Mouse (Mus musculus): ENCODE measurements around the gene Lsm5. TPM values are rescaled to one million over a fixed set of nuclear protein-coding genes. Genes with fewer than 3 reads are reported as not detected.
A peak's percentile ranks its signal among the peaks of the same experiment; 100 is the strongest.

Gene Lsm5
- polyA plus RNA-seq (2015; fragmentation: Nextera tagmentation; extraction: Ambion mirVana) = 62.6 and 63.5 TPM in 2 replicates

DNA sequence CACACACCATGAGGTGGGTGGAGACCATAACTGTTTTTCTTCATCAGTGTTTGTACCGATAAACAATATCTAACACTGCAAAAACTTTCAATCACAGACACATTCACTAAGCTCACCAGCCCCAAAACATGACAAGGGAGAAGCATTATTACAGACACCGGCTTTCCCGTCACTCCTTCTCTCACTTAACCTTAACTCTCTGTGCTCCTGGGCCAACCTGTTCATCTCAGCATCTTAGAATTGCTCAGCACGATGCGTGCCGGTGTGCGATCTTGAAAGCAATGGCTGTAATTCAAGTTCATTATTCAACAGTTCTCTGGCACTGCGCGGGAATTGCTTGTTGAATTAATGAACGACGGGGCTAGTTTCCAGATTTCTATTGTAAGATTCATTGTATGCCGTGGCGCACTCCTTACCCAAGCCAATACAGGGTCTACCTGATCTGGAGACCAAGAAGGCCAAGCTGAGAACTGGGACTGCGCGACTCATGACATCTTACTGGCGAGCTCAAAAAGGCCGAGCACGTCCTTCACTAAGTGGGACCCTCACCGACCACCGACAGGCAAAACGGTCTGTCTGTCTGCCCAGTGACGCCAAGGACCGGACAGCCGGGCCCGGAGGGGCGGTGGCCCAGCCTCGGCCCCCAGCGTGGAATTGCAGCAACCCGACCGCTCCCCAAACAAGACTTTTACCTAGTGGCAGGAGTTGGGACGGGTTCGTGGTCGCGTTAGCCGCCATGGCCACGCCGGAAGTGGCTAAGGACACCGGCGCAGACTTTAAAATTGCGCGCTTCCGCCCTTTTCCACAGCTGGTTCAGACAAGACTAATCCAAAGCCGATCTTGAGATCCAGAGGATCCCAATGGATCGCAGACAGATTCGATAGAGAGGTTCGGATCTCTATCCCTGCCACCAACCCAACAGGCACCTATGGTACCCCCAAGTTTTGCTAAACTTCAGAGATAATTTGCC, at the start of gene Lsm5:
Gene Lsm5 (minus strand): TSS at position 780 of the 970 bp plus-strand sequence.
- peak within 1 kb of the TSS; percentile 57 for H3K27ac ChIP-seq
- no peaks in the 10 kb centered on the region for H3K27me3 ChIP-seq (replicated peaks)
- peaks cover 7% of the 10 kb centered on the region for H3K4me1 ChIP-seq
- no peaks in the 10 kb centered on the region for H3K9me3 ChIP-seq
- peak within 1 kb of the TSS; percentile 89 for H3K4me2 ChIP-seq
- H3K36me3 ChIP-seq (replicated peaks) = no peaks in the 10 kb centered on the region
- peak within 1 kb of the TSS; percentile 62 for H3K4me3 ChIP-seq
- peak within 1 kb of the TSS; percentile 48 for H3K9ac ChIP-seq
- ATAC-seq (replicated peaks) = peak; percentile 96
- WGBS = under 1% methylated on average over 46 of the region's 46 CpGs

DNA sequence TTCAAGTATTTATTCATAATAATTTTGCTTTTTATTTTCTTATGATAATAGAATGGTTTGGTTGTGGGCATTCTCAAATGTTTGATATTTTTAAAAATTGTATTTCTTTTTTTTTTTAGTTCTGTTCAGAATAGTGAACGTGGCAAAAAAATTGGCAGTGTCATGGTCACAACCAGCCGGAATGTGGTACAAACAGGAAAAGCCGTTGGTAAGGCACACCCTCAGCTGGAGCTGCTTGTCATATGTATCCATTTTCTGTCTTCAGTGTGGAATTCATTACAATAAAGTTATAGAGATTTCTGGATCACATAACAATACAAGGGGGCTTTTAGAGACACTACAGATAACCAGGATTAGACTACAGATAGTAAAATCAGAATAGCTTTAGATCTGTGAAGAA, 49.2 kb upstream of the Lsm5 start:
- Histone ChIP-seq H3K27me3 (replicated peaks) (no peaks in the 10 kb centered on the region), H3K9me3 (no peaks in the 10 kb centered on the region), H3K9ac (no peak overlapping the region), H3K4me3 (no peak overlapping the region), H3K27ac (no peak overlapping the region), H3K36me3 (replicated peaks) (peaks cover 39% of the 10 kb centered on the region), H3K4me1 (no peaks in the 10 kb centered on the region), H3K4me2 (no peak overlapping the region)
- WGBS = 94% methylated on average over 3 of the region's 3 CpGs
- no peak for ATAC-seq (replicated peaks)

DNA sequence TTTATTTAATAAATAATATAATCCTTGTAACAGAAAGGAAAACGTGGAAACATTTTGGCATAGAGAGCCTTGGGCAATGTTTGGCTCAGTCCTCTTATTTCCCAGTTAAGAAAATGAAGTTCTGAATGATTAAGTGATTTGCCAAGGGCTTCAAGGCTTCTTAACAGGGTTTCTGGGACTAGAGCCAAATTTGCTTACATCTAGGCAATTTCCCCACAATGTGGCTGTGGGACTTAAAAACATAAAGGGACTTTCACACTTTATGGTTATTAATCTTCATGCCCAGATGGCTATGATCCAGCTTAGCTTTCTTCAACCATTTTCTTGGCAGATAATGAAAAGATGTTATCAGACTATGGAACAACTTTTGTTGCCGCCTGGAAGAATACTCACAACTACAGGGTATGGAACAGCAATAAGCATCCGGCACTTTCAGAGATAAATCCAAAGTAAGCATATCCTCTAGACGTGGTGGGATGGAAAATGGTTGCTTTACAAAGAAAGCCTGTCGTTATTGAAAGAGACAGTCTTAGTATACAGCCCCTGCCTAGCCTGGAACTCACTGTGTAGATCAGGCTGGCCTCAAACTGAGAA, 41.5 kb upstream of the Lsm5 start:
- Histone ChIP-seq H3K4me2 (no peak overlapping the region), H3K4me1 (no peaks in the 10 kb centered on the region), H3K27me3 (replicated peaks) (no peaks in the 10 kb centered on the region), H3K9ac (no peak overlapping the region), H3K4me3 (no peak overlapping the region), H3K9me3 (no peaks in the 10 kb centered on the region), H3K27ac (no peak overlapping the region), H3K36me3 (replicated peaks) (peaks cover 20% of the 10 kb centered on the region; the same call in 1 of the 2 replicates)
- WGBS = 51% methylated on average over 5 of the region's 5 CpGs
- ATAC-seq (replicated peaks) = peak; percentile 56

DNA sequence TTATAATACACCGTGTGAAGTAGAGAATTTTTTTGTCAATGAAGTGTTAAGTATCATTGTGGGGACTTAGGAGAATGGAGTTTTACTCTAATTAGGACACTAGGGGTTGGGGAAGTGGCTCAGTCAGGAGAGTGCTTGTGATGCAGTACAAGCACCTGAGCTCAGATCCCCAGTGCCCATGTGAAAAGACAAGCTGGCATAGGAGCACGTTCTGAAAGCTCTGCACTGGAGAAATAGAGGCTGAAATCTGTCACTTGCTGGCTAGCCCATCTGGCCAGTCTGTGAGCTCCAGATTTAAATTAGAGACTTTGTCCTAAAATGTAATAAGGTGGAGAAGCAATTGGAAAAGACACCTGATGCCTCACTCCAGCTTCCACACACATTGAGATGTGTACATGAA, 28.0 kb upstream of the Lsm5 start:
- H3K36me3 ChIP-seq (replicated peaks) = peaks cover 51% of the 10 kb centered on the region
- 69% methylated on average over 2 of the region's 2 CpGs for WGBS
- ATAC-seq (replicated peaks) = no peak

DNA sequence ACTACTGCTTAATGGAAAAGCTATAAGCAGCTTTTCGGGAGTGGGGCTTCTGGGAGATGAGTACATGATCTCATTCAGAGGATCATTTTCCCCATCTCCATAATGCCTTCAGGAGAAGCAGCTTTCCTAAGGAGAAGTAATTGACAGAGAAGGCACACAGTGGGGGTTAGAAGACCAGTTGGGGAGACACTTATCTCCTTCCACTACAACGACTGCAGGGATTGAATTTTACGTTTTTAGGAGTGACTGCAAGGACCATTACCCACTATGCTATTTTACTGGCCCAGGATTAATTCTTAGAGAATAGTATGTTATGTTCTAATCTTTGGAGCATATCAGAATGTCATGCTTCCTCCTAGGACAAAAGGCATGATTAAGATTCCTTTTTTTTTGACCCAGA, 16.4 kb upstream of the Lsm5 start:
- no peak for ATAC-seq (replicated peaks)

More for the DNA sequence above, 28.0 kb upstream of the Lsm5 start:
- H3K4me1 ChIP-seq = no peaks in the 10 kb centered on the region
- no peaks in the 10 kb centered on the region for H3K27me3 ChIP-seq (replicated peaks)
- no peak overlapping the region for H3K4me2 ChIP-seq
- no peak overlapping the region for H3K9ac ChIP-seq
- no peak overlapping the region for H3K4me3 ChIP-seq
- no peak overlapping the region for H3K27ac ChIP-seq
- no peaks in the 10 kb centered on the region for H3K9me3 ChIP-seq

DNA sequence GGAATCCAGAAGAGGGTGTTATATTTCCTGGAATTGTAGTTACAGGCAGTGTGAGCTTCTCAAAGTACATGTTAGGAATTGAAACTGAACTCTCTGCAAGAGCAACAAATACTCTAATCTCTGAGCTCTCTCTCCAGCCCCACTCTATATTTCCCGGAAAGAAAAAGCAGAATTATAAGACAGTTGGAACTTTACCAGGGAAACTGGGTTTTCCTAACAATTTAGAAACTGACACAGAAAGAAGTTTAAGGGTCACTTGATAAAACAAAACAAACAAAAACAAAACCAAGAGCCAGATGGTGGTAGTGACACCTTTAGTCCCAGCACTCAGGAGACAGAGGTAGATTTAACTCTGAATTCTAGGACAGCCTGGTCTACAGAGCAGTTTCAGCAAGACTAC, 14.6 kb upstream of the Lsm5 start:
- Histone ChIP-seq H3K27me3 (replicated peaks) (no peaks in the 10 kb centered on the region), H3K4me3 (no peak overlapping the region), H3K4me1 (peaks cover 18% of the 10 kb centered on the region), H3K4me2 (no peak overlapping the region), H3K9me3 (no peaks in the 10 kb centered on the region), H3K9ac (no peak overlapping the region), H3K36me3 (replicated peaks) (peaks cover 5% of the 10 kb centered on the region; the same call in 1 of the 2 replicates), H3K27ac (no peak overlapping the region)
- WGBS = 81% methylated on average over 1 of the region's 1 CpGs
- ATAC-seq (replicated peaks) = no peak

More for the DNA sequence above, 16.4 kb upstream of the Lsm5 start:
- Histone ChIP-seq H3K9me3 (no peaks in the 10 kb centered on the region), H3K4me1 (peaks cover 16% of the 10 kb centered on the region), H3K4me3 (no peak overlapping the region), H3K27ac (no peak overlapping the region), H3K27me3 (replicated peaks) (no peaks in the 10 kb centered on the region), H3K9ac (no peak overlapping the region), H3K36me3 (replicated peaks) (peaks cover 8% of the 10 kb centered on the region; the same call in 1 of the 2 replicates), H3K4me2 (no peak overlapping the region)
- WGBS = 53% methylated on average over 3 of the region's 3 CpGs

DNA sequence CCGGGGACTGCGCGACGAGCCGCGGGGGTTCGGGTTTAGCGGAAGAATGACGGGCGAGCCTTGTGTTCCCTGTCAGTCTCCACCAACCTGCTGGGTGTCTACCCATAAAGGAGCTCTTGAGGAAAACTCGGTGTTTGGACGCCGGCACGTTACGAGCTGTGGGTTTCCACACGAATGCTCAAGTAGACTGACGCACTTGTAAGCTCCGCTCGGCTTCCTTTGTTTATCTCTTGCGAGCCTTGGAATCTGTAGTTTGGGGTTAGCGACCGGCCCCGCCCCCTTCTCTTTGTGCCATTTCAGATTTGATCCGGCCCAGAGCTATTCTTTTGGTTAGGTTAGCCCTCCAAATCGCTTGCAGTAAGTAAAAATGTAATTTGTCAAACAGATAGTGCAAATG, 10.8 kb upstream of the Lsm5 start:
- peak overlapping the region; percentile 78 for H3K9ac ChIP-seq
- H3K4me1 ChIP-seq = peaks cover 18% of the 10 kb centered on the region
- H3K4me3 ChIP-seq = peak overlapping the region; percentile 69
- peak; percentile 75 for ATAC-seq (replicated peaks)
- no peaks in the 10 kb centered on the region for H3K36me3 ChIP-seq (replicated peaks)
- under 1% methylated on average over 25 of the region's 25 CpGs for WGBS
- peak overlapping the region; percentile 65 for H3K4me2 ChIP-seq
- H3K27me3 ChIP-seq (replicated peaks) = no peaks in the 10 kb centered on the region
- no peaks in the 10 kb centered on the region for H3K9me3 ChIP-seq
- peak overlapping the region; percentile 95 for H3K27ac ChIP-seq

DNA sequence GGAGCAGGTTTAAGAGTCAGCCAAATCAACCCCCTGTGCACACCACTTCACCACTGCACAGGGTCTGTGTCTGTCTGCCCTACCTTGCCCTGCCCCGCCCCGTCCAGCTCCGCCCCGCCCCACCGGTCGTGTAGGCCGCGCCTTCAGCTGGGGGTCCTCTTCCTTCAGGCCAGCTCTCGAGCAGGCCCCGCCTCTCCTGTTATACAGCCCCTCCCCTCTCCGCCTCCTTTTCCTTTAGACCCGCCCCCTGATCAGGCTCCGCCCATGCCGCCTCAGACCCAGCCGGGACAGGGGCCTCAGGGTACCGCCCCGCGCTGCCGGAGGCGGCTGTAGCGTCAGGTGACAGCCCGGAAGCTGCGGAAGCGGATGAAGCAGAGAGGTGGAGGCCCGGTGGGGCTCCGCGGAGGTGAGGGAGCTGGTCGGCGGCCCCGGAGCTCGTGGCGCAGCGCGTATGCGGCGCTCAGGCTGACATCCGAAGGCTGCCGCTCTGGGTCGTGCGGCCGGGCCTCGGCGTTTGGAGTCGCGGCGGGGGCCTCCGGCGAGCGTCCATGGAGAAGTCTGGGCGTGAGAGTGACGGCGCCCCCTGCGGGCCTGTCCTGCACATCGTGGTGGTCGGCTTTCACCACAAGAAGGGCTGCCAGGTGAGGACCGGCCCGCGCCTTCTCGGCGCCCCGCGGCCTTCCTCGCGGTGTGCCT, 10.2 kb upstream of the Lsm5 start, which contains the start of gene Avl9:
Gene Avl9 (plus strand): TSS at position 326 of the 696 bp plus-strand sequence.
- Histone ChIP-seq H3K4me1 (peaks cover 18% of the 10 kb centered on the region), H3K9me3 (no peaks in the 10 kb centered on the region), H3K36me3 (replicated peaks) (no peaks in the 10 kb centered on the region), H3K4me3 (peak within 1 kb of the TSS; percentile 69), H3K27ac (peak within 1 kb of the TSS; percentile 95), H3K4me2 (peak within 1 kb of the TSS; percentile 65), H3K27me3 (replicated peaks) (no peaks in the 10 kb centered on the region), H3K9ac (peak within 1 kb of the TSS; percentile 78)
- WGBS = under 1% methylated on average over 64 of the region's 64 CpGs
- peak; percentile 97 for ATAC-seq (replicated peaks)

DNA sequence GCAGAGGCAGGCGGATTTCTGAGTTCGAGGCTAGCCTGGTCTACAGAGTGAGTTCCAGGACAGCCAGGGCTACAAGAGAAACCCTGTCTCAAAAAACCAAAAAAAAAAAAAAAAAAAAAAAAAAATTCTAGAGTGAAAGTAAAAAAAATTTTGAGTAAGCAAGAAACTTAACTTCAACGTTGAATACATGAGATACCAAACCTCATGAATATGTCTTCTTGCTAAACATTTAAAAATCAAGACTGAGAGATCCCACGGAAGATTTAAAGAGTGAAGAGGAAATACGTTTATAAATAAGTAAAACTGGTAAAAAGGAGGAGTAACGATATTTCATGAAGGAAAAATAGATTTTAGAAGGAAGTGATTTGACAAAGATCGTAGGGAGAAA, 9.7 kb upstream of the Lsm5 start:
- H3K9ac ChIP-seq = peak overlapping the region; percentile 78; the same call in 1 of the 2 replicates

DNA sequence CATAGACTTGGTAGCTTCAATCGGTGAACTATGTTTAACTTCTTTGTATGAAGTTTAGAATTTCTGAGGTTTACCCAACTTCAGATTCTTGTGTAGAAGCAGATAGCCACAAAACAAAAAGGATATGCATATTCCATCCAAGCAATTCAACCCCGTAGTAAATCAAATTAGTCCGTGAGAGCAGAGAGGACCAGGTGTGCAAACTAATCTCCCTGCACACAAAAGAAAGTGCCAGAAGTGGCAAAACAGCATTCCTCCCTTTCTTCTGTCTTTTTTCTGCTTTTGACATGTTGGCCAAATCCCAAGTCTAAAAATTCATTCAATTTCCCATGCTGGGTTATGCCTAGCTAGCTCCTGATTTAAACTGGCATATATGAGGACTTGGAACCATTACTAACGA, 12.1 kb downstream of the Lsm5 start:
- WGBS = 58% methylated on average over 4 of the region's 4 CpGs

More for the DNA sequence above, 9.7 kb upstream of the Lsm5 start:
- Histone ChIP-seq H3K36me3 (replicated peaks) (no peaks in the 10 kb centered on the region), H3K27ac (peak overlapping the region; percentile 95), H3K4me1 (peaks cover 18% of the 10 kb centered on the region), H3K9me3 (no peaks in the 10 kb centered on the region), H3K4me3 (peak overlapping the region; percentile 69), H3K27me3 (replicated peaks) (no peaks in the 10 kb centered on the region), H3K4me2 (peak overlapping the region; percentile 65)
- no peak for ATAC-seq (replicated peaks)
- 53% methylated on average over 7 of the region's 7 CpGs for WGBS

DNA sequence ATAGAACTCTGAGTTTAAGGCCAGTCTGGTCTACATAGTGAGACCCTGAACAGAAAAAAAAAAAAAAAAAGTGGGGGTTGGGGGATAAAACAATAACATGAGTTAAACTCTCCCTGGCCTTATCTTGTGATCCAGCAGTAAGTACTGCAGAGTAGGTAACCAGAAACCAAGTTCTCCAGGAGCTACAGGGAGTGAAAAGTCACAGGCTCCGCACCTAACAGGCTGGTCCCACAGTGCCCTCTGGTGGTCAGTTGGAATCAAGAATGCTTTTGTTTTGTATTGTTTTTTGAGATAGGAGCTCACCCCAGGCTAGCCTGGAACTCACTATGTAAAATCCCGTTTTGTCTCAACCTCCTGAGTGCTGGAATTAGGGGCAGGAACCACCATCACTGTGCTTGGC, 13.3 kb downstream of the Lsm5 start:
- 4% methylated on average over 2 of the region's 2 CpGs for WGBS
- H3K9ac ChIP-seq = no peak overlapping the region
- no peaks in the 10 kb centered on the region for H3K9me3 ChIP-seq
- no peak; the same call in 1 of the 2 replicates for ATAC-seq (replicated peaks)
- H3K4me1 ChIP-seq = no peaks in the 10 kb centered on the region
- no peaks in the 10 kb centered on the region for H3K36me3 ChIP-seq (replicated peaks)
- no peak overlapping the region for H3K4me3 ChIP-seq
- H3K27me3 ChIP-seq (replicated peaks) = no peaks in the 10 kb centered on the region
- no peak overlapping the region for H3K27ac ChIP-seq
- H3K4me2 ChIP-seq = no peak overlapping the region

More for the DNA sequence above, 12.1 kb downstream of the Lsm5 start:
- H3K9ac ChIP-seq = no peak overlapping the region
- H3K9me3 ChIP-seq = no peaks in the 10 kb centered on the region
- no peak overlapping the region for H3K27ac ChIP-seq
- no peak for ATAC-seq (replicated peaks)
- no peak overlapping the region for H3K4me2 ChIP-seq
- no peak overlapping the region for H3K4me3 ChIP-seq
- H3K4me1 ChIP-seq = no peaks in the 10 kb centered on the region
- no peaks in the 10 kb centered on the region for H3K27me3 ChIP-seq (replicated peaks)
- H3K36me3 ChIP-seq (replicated peaks) = no peaks in the 10 kb centered on the region

DNA sequence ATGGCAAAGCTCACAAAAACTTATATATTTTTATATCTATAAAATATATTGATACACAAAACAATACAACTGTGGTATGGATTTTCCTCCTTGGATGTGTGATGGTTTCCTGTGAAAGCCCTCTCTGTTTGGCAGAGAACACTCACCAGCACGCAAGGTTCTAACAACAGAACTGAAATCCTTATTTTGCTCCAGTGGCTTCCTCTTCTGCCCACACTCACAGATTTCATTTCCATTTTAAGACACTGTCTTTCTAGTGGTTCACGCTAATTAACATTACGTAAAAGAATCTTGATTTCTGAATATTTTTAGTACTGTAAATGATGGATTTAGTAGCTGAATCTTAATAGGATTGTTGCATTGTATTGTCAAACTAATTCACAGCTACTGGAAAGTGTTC, 16.3 kb downstream of the Lsm5 start:
- Histone ChIP-seq H3K4me2 (no peak overlapping the region), H3K4me3 (no peak overlapping the region), H3K4me1 (no peaks in the 10 kb centered on the region), H3K9ac (no peak overlapping the region), H3K27ac (no peak overlapping the region), H3K9me3 (no peaks in the 10 kb centered on the region), H3K27me3 (replicated peaks) (no peaks in the 10 kb centered on the region), H3K36me3 (replicated peaks) (no peaks in the 10 kb centered on the region)
- 94% methylated on average over 3 of the region's 3 CpGs for WGBS
- no peak for ATAC-seq (replicated peaks)

Data from midbrain, embryonic 15.5 days (tissue).